Mouse (Mus musculus): ENCODE data around the gene Rsu1.

DNA sequence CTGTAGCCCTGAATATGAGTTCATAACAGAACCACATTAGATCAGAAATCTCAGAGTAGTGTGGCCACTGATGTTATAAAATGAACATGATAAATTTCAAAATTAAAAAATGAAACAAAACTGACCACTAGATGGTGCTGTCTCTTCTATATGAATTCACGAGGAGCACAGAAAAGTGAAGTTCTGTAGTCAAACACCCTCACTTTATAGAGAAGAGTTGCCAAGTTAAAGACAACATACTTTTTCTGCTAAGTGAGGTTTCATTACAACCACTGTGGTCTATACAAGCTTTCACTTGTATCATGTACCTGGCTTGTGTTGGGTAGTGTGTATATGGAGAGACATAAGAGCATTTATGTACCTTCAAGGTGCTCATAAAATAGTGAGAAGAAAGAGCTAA is 19.4 kb upstream of the Rsu1 start:
- TF ChIP-seq HCFC1 (IDR thresholded peaks at IDR 0.05; ENCODE audit: borderline replicate concordance, insufficient read depth, low read length): no peak
- no peak for TF ChIP-seq ZC3H11A (IDR thresholded peaks at IDR 0.05; ENCODE audit: borderline replicate concordance, low read depth, low read length)
